Mouse (Mus musculus): ENCODE measurements around the gene Casc4.

Gene Casc4

GRCm38 (mm10) chr2:121866632-121867050 is at the start of gene Casc4:
Gene Casc4 (plus strand): TSS chr2:121866970.
- in situ Hi-C loops (cut with MboI; ENCODE audit: low pct_unique_long_range_greater_than_20kb in 1 of 2, low sequenced_read_pairs in 2 of 2, unreplicated experiment in 1 of 2), result no loop called here

GRCm38 (mm10) chr2:121821787-121822186 is 45.0 kb upstream of the Casc4 start:
- in situ Hi-C loops (cut with MboI; ENCODE audit: low pct_unique_long_range_greater_than_20kb in 1 of 2, low sequenced_read_pairs in 2 of 2, unreplicated experiment in 1 of 2), result no loop called here

GRCm38 (mm10) chr2:121824653-121825052 is 42.1 kb upstream of the Casc4 start:
- in situ Hi-C loops (cut with MboI; ENCODE audit: low pct_unique_long_range_greater_than_20kb in 1 of 2, low sequenced_read_pairs in 2 of 2, unreplicated experiment in 1 of 2), result no loop called here

- in situ Hi-C loops (cut with MboI; ENCODE audit: low pct_unique_long_range_greater_than_20kb in 1 of 2, low sequenced_read_pairs in 2 of 2, unreplicated experiment in 1 of 2), result no loop called here
Measured at GRCm38 (mm10) chr2:121826189-121826588, 40.6 kb upstream of the Casc4 start.

DNA sequence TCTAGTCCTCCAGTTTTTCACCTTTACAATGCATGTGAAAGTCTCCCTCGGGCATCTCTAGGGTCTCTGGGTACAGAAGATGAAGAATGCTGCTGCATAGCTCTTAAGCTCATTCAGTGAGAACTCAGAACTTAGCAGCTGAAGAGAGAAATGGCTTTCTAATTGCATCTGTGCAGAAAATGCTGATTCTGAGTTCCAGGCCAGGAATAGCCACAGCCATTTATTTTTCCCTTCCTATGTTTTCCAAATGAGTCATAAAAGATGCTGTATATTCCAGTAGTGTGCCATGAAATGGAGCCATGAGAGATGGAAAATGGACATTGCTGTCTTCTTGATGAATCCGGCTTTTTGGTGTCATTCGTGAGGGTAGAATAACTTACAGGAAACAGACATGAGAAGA is 38.4 kb upstream of the Casc4 start:
- in situ Hi-C loops (cut with MboI; ENCODE audit: low pct_unique_long_range_greater_than_20kb in 1 of 2, low sequenced_read_pairs in 2 of 2, unreplicated experiment in 1 of 2), result no loop called here

- in situ Hi-C loops (cut with MboI; ENCODE audit: low pct_unique_long_range_greater_than_20kb in 1 of 2, low sequenced_read_pairs in 2 of 2, unreplicated experiment in 1 of 2), result no loop called here
Measured at GRCm38 (mm10) chr2:121832484-121832894, 34.3 kb upstream of the Casc4 start.

DNA sequence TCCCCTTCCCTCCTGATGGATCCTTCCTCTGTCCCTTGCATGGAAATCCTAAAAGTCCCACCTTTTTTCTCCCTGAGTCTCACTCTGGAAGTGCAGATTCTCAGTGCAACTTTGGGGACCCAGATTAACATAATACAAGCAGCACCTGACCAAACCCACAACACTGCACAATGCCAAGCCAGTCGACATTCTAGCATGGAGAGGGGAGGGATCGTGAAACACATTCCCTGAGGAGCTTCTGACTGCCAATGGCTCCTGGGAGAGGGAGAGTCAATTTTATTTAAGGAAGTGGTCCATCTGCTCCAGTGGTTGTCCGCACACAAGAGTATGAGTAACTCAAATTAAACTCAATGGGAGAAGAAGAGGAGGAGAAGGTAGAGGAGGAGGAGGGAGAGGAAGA is 31.8 kb upstream of the Casc4 start:
- in situ Hi-C loops (cut with MboI; ENCODE audit: low pct_unique_long_range_greater_than_20kb in 1 of 2, low sequenced_read_pairs in 2 of 2, unreplicated experiment in 1 of 2), result no loop called here

DNA sequence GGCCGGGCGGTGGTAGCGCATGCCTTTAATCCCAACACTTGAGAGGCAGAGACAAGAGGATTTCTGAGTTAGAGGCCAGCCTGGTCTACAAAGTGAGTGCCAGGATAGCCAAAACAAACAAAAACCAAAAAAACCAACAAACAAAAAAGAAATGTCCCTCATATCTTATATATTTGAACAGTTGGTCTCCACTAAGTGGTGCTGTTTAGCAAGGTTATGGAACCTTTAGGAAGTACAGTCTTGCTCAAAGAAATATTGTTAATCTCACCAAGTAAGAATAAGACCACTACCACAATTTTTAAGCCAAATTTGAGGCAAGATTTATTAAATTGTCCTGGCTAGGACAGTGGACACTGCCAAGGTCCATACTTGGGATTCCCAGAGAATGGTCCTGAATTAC is 25.3 kb upstream of the Casc4 start:
- in situ Hi-C loops (cut with MboI; ENCODE audit: low pct_unique_long_range_greater_than_20kb in 1 of 2, low sequenced_read_pairs in 2 of 2, unreplicated experiment in 1 of 2), result no loop called here

- in situ Hi-C loops (cut with MboI; ENCODE audit: low pct_unique_long_range_greater_than_20kb in 1 of 2, low sequenced_read_pairs in 2 of 2, unreplicated experiment in 1 of 2), result no loop called here
Measured at GRCm38 (mm10) chr2:121842249-121842648, 24.5 kb upstream of the Casc4 start.

- in situ Hi-C loops (cut with MboI; ENCODE audit: low pct_unique_long_range_greater_than_20kb in 1 of 2, low sequenced_read_pairs in 2 of 2, unreplicated experiment in 1 of 2), result no loop called here
Measured at GRCm38 (mm10) chr2:121846050-121846449, 20.7 kb upstream of the Casc4 start.

DNA sequence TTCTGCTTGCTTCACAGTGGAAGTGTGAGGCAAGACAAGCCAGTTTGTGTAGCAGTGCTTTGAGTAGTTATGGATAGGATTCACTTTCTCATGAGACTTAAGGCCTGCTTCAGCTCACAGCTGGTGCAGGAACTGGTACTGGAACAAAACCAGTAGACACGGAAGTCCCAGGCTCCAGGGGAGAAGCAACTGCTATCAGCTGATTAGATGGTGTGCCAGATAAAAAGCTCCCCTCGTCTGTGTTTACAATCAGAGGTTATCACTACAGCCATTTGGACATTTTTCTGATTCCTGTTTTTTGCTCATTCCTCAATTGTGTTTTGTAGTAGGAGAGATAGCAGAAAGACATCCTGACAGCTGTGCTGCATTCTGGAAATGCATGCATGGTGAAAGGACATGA is 14.7 kb upstream of the Casc4 start:
- in situ Hi-C loops (cut with MboI; ENCODE audit: low pct_unique_long_range_greater_than_20kb in 1 of 2, low sequenced_read_pairs in 2 of 2, unreplicated experiment in 1 of 2), result loop anchor here in 1 of 2 experiments (10.0 kb wide), 1 partner anchor 173 kb away; the partner anchor contains the start of gene Eif3j1

DNA sequence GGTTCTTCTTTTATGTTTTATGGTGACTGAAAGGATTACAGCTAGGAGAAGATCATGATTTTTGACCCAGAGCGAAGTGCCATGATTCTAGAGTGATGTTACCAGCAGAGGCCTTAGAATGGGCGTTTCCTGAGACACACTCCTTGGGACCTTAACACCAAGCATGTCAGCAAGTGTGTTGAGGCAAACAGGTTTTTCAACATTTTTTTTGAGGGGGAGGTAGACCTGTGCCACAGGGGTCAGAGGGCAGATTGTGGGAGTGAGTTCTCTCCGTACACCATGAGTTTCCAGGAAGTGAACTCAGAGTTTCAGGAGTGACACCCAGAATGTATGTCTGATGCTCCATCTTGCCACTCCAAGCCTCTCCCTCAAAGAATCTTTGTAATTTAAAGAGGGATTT is 12.8 kb upstream of the Casc4 start:
- in situ Hi-C loops (cut with MboI; ENCODE audit: low pct_unique_long_range_greater_than_20kb in 1 of 2, low sequenced_read_pairs in 2 of 2, unreplicated experiment in 1 of 2), result loop anchor here in 1 of 2 experiments (10.0 kb wide), 1 partner anchor 171 kb away; the partner anchor contains the start of gene Eif3j1

DNA sequence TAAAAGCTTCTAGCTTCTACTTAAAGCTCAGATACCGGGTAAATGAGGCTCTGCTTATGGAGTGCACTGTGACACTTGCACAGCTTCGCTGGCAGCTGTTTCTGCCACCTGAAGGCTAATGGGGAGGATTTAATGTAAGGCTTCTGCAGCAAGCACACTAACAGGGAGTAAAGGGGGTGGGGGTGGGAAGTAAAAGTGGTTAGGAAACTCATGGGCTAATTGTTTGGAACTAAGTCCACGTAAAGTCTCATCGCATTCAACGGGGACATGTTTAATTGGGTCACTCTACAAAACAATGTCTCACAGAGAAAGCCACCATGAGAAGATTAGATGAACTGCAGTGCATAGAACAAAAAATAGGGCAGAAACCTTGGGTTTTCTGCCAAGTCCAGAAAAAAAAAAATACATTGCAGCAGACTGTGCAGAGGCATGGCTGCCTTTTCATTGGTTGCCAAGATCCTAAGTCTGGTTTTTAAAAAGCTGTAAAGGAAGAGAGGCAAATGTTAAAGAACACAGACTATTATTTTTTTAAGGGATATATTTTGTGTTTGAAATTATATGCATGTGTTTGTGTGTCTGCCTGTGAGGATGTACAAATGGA is 7.3 kb upstream of the Casc4 start:
- in situ Hi-C loops (cut with MboI; ENCODE audit: low pct_unique_long_range_greater_than_20kb in 1 of 2, low sequenced_read_pairs in 2 of 2, unreplicated experiment in 1 of 2), result loop anchor here in 1 of 2 experiments (10.0 kb wide), 1 partner anchor 165 kb away; the partner anchor contains the start of gene Eif3j1

DNA sequence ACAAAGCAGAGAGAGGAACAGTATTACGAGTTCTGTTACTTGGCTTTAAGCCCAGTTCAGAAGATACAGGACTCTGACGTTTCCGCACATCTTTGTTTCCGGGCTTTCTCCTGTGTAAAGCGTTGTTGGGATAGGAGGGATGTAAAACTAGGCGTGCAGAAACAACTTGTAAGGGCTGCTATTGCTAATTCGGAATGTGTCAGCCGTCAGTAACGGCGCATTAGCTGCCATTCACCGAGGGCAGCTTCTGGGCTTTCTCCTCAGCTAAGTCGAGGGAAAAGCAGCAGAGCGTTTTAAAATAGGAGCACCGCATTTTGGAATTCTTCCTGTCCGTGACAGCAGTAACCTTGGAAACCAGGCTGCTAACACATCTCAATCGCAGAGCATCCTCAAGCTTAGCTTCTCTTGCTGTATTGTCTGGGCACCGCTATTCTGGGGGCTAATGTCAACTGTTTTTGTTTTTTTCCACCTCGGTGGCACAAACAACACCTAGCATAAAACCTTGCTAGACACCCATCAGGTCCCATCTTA is 634 bp upstream of the Casc4 start:
- in situ Hi-C loops (cut with MboI; ENCODE audit: low pct_unique_long_range_greater_than_20kb in 1 of 2, low sequenced_read_pairs in 2 of 2, unreplicated experiment in 1 of 2), result no loop called here

DNA sequence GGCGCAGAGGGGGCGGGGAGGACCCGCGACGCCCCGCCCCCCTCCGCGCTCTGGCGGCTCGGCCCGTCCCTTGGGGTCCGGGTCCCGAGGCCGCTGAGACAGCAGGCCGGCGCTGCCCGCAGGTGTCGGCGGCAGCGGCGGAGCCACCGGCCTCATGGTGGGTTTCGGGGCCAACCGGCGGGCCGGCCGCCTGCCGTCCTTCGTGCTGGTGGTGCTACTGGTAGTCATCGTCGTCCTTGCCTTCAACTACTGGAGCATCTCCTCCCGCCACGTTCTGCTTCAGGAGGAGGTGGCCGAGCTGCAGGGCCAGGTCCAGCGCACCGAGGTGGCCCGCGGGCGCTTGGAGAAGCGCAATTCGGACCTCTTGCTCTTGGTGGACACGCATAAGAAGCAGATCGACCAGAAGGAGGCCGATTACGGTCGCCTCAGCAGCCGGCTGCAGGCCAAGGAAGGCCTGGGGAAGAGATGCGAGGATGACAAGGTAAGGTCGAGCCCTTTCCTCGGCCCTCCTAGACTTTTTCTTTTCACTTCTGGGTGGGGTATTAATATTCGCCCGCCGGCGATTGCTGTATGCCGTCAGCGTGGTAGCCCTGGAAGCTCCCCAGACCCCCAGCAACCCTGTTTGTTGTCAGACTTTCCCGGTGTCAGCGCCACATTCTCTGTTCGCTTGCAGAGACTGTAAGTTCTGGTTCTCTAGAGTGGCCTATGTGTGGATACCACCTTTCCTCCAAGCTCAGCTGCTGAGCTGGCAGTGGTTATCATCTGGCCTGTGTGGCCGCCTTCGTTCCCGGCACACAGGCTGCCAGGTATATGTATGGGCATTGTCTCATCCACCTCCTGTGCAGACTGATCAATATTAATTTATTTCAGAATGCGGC is 520 bp downstream of the Casc4 start:
- in situ Hi-C loops (cut with MboI; ENCODE audit: low pct_unique_long_range_greater_than_20kb in 1 of 2, low sequenced_read_pairs in 2 of 2, unreplicated experiment in 1 of 2), result no loop called here

DNA sequence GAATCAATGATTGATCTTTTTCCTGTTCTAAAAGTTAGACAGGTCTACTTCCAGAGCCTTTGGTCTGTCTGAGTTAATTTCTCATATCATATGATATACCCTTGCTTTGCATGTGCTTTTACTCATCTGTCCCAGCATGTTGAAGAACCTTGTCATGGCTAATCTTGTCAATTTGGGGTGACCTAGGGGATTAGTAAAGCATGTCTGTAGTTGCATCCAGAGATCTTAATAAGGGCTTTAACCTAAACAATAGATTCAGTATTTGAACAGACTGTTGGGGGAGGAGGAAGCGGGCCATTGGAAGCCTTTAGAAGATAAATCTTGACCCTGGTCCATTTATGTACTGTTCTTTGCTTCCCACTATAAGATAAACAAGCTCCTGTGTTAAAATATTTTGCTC is 12.7 kb downstream of the Casc4 start:
- in situ Hi-C loops (cut with MboI; ENCODE audit: low pct_unique_long_range_greater_than_20kb in 1 of 2, low sequenced_read_pairs in 2 of 2, unreplicated experiment in 1 of 2), result no loop called here

DNA sequence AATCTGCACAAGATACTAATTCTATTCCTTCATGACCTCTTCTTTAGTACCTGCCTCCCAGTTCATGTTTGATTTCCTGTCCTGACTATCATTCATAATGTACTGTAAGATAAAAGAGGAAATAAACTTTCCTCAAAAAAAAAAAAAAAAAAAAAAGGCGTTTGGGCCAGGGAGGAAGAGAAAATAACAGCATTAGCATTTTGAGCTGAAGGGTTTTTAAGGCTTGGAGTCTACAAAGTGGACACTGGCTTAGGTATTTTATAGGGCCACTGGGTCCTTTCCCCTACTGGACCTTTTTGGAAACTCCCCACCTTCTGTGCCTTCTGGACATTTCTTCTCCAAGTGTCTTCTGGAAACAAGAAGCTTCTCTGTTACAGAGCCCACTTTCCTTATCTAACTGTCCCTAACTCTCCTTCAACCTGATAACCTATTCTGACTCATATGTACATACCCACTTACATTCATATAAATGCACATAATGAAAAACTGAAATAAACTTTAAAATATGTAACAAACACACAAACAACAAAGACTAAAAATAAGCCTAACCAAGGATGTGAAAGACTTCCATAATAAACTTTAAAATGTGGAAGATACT is 18.8 kb downstream of the Casc4 start:
- in situ Hi-C loops (cut with MboI; ENCODE audit: low pct_unique_long_range_greater_than_20kb in 1 of 2, low sequenced_read_pairs in 2 of 2, unreplicated experiment in 1 of 2), result no loop called here

DNA sequence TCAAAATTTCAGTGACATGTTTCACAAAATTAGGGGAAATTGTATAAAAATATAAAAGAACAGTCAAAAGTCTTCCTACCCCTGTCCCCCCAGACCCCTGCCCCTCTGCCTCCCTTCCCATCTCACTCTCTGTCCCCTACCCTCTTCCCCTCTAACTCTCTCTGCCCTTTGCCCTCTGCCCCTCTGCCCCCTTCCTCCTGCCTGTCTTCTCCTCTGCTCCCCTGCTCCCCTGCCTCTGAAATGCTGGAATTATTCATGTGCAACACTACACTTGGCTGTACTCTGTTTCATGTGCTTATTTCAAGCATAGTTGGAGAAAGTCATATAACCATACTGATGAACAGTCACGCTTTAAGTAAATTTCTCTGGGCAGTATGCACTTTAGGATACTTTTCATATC is 19.6 kb downstream of the Casc4 start:
- in situ Hi-C loops (cut with MboI; ENCODE audit: low pct_unique_long_range_greater_than_20kb in 1 of 2, low sequenced_read_pairs in 2 of 2, unreplicated experiment in 1 of 2), result no loop called here
